Mouse (Mus musculus) E14TG2a.4 (cell line): ENCODE results near the gene Thrb.

Experiments
- CTCF ChIP-seq: conservative IDR thresholded peaks from 2 replicates; pipeline ENCODE4 v1.5.1; 2014; ENCODE audit warnings: low read length
- NANOG ChIP-seq: IDR thresholded peaks from 2 replicates; pipeline ENCODE4 v1.6.1; 2014; ENCODE audit warnings: borderline replicate concordance, low read length, mixed read lengths
- POU5F1 ChIP-seq: IDR thresholded peaks from 2 replicates; pipeline ENCODE4 v1.6.1; 2014; ENCODE audit warnings: low read length, borderline replicate concordance

- TF ChIP-seq CTCF (no peak), POU5F1 (no peak), NANOG (no peak)
These were observed 38.0 kb downstream of the Thrb start for GRCm38 (mm10) chr14:17697920-17698632.
